Mouse (Mus musculus) spleen, adult 2 months (tissue): ENCODE results near the gene Ust.

Experiments used
- CTCF ChIP-seq: fragments of 200-500 bp; IDR thresholded peaks from 2 replicates; pipeline ENCODE4 v1.5.1; 2011; ENCODE audit warnings: mild to moderate bottlenecking, inconsistent platforms; ENCODE audit not compliant: insufficient read depth, insufficient read length, insufficient replicate concordance; ENCODE audit errors: extremely low read depth
- POLR2A ChIP-seq: fragments of 200-500 bp; IDR thresholded peaks from 2 replicates; pipeline ENCODE4 v1.6.1; 2011; ENCODE audit warnings: low read depth, low read length, inconsistent platforms

GRCm38 (mm10) chr10:8304211-8304610, 214.4 kb downstream of the Ust start:
- no peak for TF ChIP-seq POLR2A
- no peak for TF ChIP-seq CTCF
